8 mouse cellular contexts compared by ENCODE assay signal in the genomic region with DNA sequence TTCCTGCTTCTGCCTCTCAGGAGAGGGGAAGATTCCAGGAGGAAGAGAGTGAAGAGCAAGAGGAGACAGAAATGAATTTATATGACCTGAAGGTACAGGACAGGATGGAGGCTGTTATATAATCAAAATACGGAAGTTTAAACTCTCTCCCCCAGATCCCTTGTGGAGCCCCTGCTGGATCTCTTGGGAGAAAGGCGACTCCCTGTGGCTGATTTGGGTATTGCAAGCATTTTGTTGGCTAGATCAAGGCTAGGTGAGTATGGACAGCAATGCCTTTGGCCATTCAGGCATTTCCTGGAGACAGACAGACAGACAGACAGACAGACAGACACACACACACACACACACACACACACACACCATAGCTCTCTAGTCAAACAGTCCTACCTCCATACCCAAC. TPM values are rescaled to one million over a fixed set of nuclear protein-coding genes. Genes with fewer than 3 reads are reported as not detected.
DNase-seq lines count a peak whose midpoint lies in the region; ATAC-seq and TF ChIP-seq lines count a peak whose summit lies in the region.

No protein-coding gene starts in this region.

- H3K9me3 ChIP-seq in forebrain, embryonic 11.5 days (ENCODE audit: control insufficient read depth, low read length): no peaks in the 10 kb centered on the region
- H3K9me3 ChIP-seq in forebrain, embryonic 12.5 days: no peaks in the 10 kb centered on the region
- H3K9me3 ChIP-seq in heart, embryonic 13.5 days: no peaks in the 10 kb centered on the region

- H3K4me3 ChIP-seq in forebrain, embryonic 11.5 days (ENCODE audit: low read depth, low read length): no peak overlapping the region
- no peak overlapping the region for H3K4me3 ChIP-seq in forebrain, embryonic 12.5 days (replicated peaks)
- no peak overlapping the region for H3K4me3 ChIP-seq in heart, embryonic 13.5 days

- 12% methylated on average over 2 of the region's 2 CpGs for WGBS in forebrain, embryonic 11.5 days
- 21% methylated on average over 2 of the region's 2 CpGs for WGBS in forebrain, embryonic 12.5 days
- 5% methylated on average over 2 of the region's 2 CpGs for WGBS in heart, embryonic 13.5 days

- H3K4me2 ChIP-seq in forebrain, embryonic 11.5 days (ENCODE audit: low read depth, low read length, severe bottlenecking): no peak overlapping the region
- no peak overlapping the region for H3K4me2 ChIP-seq in forebrain, embryonic 12.5 days
- H3K4me2 ChIP-seq in heart, embryonic 13.5 days: no peak overlapping the region

- DNase-seq in forebrain, embryonic 11.5 days (ENCODE audit: low spot score): peak; percentile 83
- DNase-seq in Patski (ENCODE audit: low read depth, low spot score): peak; percentile 62
- DNase-seq in layer of hippocampus, postnatal 14 days (ENCODE audit: low spot score in 2 of 2): peak; percentile 71 to 76
- DNase-seq in lung, postnatal 14 days: peak; percentile 96
- DNase-seq in spleen, postnatal 36 days (ENCODE audit: low spot score in 2 of 2): peak; percentile 55 to 65

- H3K36me3 ChIP-seq in forebrain, embryonic 11.5 days (ENCODE audit: control insufficient read depth, insufficient read depth, low read length): no peaks in the 10 kb centered on the region
- no peaks in the 10 kb centered on the region for H3K36me3 ChIP-seq in forebrain, embryonic 12.5 days (replicated peaks)
- H3K36me3 ChIP-seq in heart, embryonic 13.5 days: no peaks in the 10 kb centered on the region

- POLR2A ChIA-PET in Patski (lab: Charles Lee): no interaction called here

- CTCF ChIA-PET in Patski (lab: Charles Lee): interaction anchor here (1.1 to 1.2 kb wide), 3 partner anchors 48 to 176 kb away, joined by 3 to 5 read pairs (median 4); no protein-coding TSS in a partner anchor

- no peak for ATAC-seq in forebrain, embryonic 11.5 days (replicated peaks; ENCODE audit: low FRiP score)
- no peak for ATAC-seq in forebrain, embryonic 12.5 days (ENCODE audit: low FRiP score)
- ATAC-seq in Patski: no peak
- peak; percentile 71 for ATAC-seq in common myeloid progenitor, adult 5-6 weeks (replicated peaks; ENCODE audit: low read depth, poor library complexity, severe bottlenecking)
- ATAC-seq in heart, embryonic 13.5 days (ENCODE audit: extremely low read depth, insufficient number of reproducible peaks, low FRiP score, low TSS enrichment): no peak

- no peaks in the 10 kb centered on the region for H3K4me1 ChIP-seq in forebrain, embryonic 11.5 days (replicated peaks; ENCODE audit: control insufficient read depth, insufficient read depth, low read length)
- H3K4me1 ChIP-seq in forebrain, embryonic 12.5 days: peaks cover 10% of the 10 kb centered on the region
- peaks cover 33% of the 10 kb centered on the region for H3K4me1 ChIP-seq in heart, embryonic 13.5 days

- TF ChIP-seq CTCF in Patski (IDR thresholded peaks at IDR 0.05): no peak

- in situ Hi-C loops in Patski (cut with MboI; ENCODE audit: low pct_unique_long_range_greater_than_20kb): loop anchor here (5.0 kb wide), 3 partner anchors 40 to 175 kb away; no protein-coding TSS in a partner anchor

- H3K9ac ChIP-seq in forebrain, embryonic 11.5 days (ENCODE audit: low read length): no peak overlapping the region
- H3K9ac ChIP-seq in forebrain, embryonic 12.5 days: no peak overlapping the region
- peak overlapping the region; percentile 60 for H3K9ac ChIP-seq in heart, embryonic 13.5 days

- no peaks in the 10 kb centered on the region for H3K27me3 ChIP-seq in forebrain, embryonic 11.5 days (ENCODE audit: control insufficient read depth, insufficient read depth, low read length)
- H3K27me3 ChIP-seq in forebrain, embryonic 12.5 days: no peaks in the 10 kb centered on the region
- no peaks in the 10 kb centered on the region for H3K27me3 ChIP-seq in Patski
- H3K27me3 ChIP-seq in heart, embryonic 13.5 days (replicated peaks): no peaks in the 10 kb centered on the region

- no peak overlapping the region for H3K27ac ChIP-seq in forebrain, embryonic 11.5 days (ENCODE audit: low read depth, low read length)
- no peak overlapping the region for H3K27ac ChIP-seq in forebrain, embryonic 12.5 days
- no peak overlapping the region for H3K27ac ChIP-seq in heart, embryonic 13.5 days (replicated peaks)

RNA-seq across cellular contexts. Expression of gene Tns1, which starts 46.9 kb away (rescaled TPM):
- 15.6 and 17.1 TPM in 2 replicates for polyA plus RNA-seq in forebrain, embryonic 11.5 days (2014; fragmentation: Nextera tagmentation; extraction: Ambion mirVana)
- polyA plus RNA-seq in forebrain, embryonic 12.5 days (2016; fragmentation: Nextera tagmentation; extraction: Ambion mirVana): 13.0 and 15.9 TPM in 2 replicates
- 393 TPM for polyA plus RNA-seq in Patski (2021)
- 15.4 and 39.4 TPM in 2 replicates for total RNA-seq in common myeloid progenitor, adult 5-6 weeks (2017)
- 100 and 105 TPM in 2 replicates for polyA plus RNA-seq in heart, embryonic 13.5 days (2015; fragmentation: Nextera tagmentation; extraction: Ambion mirVana)
- 10 to 100 TPM; 49.6 to 52.2 TPM for total RNA-seq in layer of hippocampus, postnatal 14 days (2021)

RNA-seq across cellular contexts. Expression of gene Rufy4, which starts 48.0 kb away (rescaled TPM):
- polyA plus RNA-seq in forebrain, embryonic 11.5 days (2014; fragmentation: Nextera tagmentation; extraction: Ambion mirVana): 0.24 and 0.27 TPM in 2 replicates
- 0.24 and 0.33 TPM in 2 replicates for polyA plus RNA-seq in forebrain, embryonic 12.5 days (2016; fragmentation: Nextera tagmentation; extraction: Ambion mirVana)
- polyA plus RNA-seq in Patski (2021): 0.72 TPM
- total RNA-seq in common myeloid progenitor, adult 5-6 weeks (2017): 3.8 and 4.0 TPM in 2 replicates
- polyA plus RNA-seq in heart, embryonic 13.5 days (2015; fragmentation: Nextera tagmentation; extraction: Ambion mirVana): 0.20 and 0.48 TPM in 2 replicates
- total RNA-seq in layer of hippocampus, postnatal 14 days (2021): under 1 TPM; 0.18 to 0.24 TPM
